Mouse (Mus musculus): Measurements from ENCODE around the gene Tgif2lx2.
"Not testable (repeated sequence)": the region's sequence is repeated elsewhere in the genome, so short reads cannot be mapped to it uniquely, and the experiment has no call there.

Gene Tgif2lx2

DNA sequence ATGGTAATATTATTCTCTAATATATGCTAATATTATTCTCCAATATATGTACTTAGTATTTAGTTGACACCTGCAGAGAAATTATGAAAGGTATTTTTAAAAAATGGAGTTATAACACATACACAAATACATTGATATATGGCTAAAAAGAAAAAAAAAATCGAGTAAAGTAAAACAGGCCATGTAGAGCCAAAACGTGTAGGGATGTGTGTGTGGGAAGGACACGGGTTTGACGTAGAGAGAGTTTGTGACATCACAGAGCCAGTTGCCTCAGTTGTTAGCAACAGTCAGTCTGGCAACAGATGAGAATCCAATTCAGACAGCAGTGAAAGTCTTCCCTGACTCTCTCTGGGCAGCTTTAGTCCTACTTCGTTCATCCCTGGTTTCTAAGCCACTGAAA is at the start of gene Tgif2lx2:
Tgif2lx2 (plus strand) TSS at position 301 of the 400 bp plus-strand sequence.
- not testable (repeated sequence) for DNase-seq (ENCODE audit: extremely low read depth, low read depth, low spot score)
